Mouse (Mus musculus): ENCODE data around the gene Bdp1. TPM values are rescaled to one million over a fixed set of nuclear protein-coding genes. Genes with fewer than 3 reads are reported as not detected.
"Not testable (repeated sequence)": the region's sequence is repeated elsewhere in the genome, so short reads cannot be mapped to it uniquely, and the experiment has no call there.

The Bdp1 gene
- polyA plus RNA-seq, 1 experiment from 2014 or later: 41.2 TPM

- Histone ChIP-seq H3K4me2 (no peak overlapping the region), H3K9me3 (no peaks in the 10 kb centered on the region), H3K9ac (no peak overlapping the region), H3K4me3 (replicated peaks) (no peak overlapping the region), H3K4me1 (no peaks in the 10 kb centered on the region), H3K27ac (no peak overlapping the region), H3K27me3 (no peaks in the 10 kb centered on the region), H3K36me3 (replicated peaks) (peaks cover 62% of the 10 kb centered on the region)
- no peak for ATAC-seq (ENCODE audit: low FRiP score)
- 90% methylated on average over 6 of the region's 6 CpGs for WGBS
These were observed 36.0 kb downstream of the Bdp1 start for GRCm38 (mm10) chr13:100067821-100068220.

- ATAC-seq (ENCODE audit: low FRiP score): no peak
- no peaks in the 10 kb centered on the region for H3K27me3 ChIP-seq
- no peak overlapping the region for H3K4me3 ChIP-seq (replicated peaks)
- H3K9me3 ChIP-seq: no peaks in the 10 kb centered on the region
- no peak overlapping the region for H3K4me2 ChIP-seq
- H3K36me3 ChIP-seq (replicated peaks): peaks cover 65% of the 10 kb centered on the region
- H3K4me1 ChIP-seq: no peaks in the 10 kb centered on the region
- H3K9ac ChIP-seq: no peak overlapping the region
- no peak overlapping the region for H3K27ac ChIP-seq
- WGBS: 93% methylated on average over 3 of the region's 3 CpGs
These were observed 39.9 kb downstream of the Bdp1 start for GRCm38 (mm10) chr13:100063936-100064335.

GRCm38 (mm10) chr13:100057738-100058137, 46.1 kb downstream of the Bdp1 start:
- 93% methylated on average over 8 of the region's 8 CpGs for WGBS
- not testable (repeated sequence) for ATAC-seq (ENCODE audit: low FRiP score); H3K27me3 ChIP-seq; H3K27ac ChIP-seq; H3K4me1 ChIP-seq; H3K9me3 ChIP-seq; H3K4me2 ChIP-seq; H3K4me3 ChIP-seq (replicated peaks); H3K9ac ChIP-seq
- H3K36me3 ChIP-seq (replicated peaks): peaks cover 81% of the 10 kb centered on the region

GRCm38 (mm10) chr13:100026013-100026412, 77.9 kb downstream of the Bdp1 start:
- ATAC-seq (ENCODE audit: low FRiP score): no peak
- Histone ChIP-seq H3K27ac (no peak overlapping the region), H3K9me3 (no peaks in the 10 kb centered on the region), H3K27me3 (no peaks in the 10 kb centered on the region), H3K9ac (no peak overlapping the region), H3K4me3 (replicated peaks) (no peak overlapping the region), H3K4me1 (no peaks in the 10 kb centered on the region), H3K4me2 (no peak overlapping the region), H3K36me3 (replicated peaks) (peaks cover 56% of the 10 kb centered on the region)
- WGBS: 95% methylated on average over 6 of the region's 6 CpGs

GRCm38 (mm10) chr13:100016891-100017290, 87.0 kb downstream of the Bdp1 start:
- H3K27ac ChIP-seq: no peak overlapping the region
- no peaks in the 10 kb centered on the region for H3K9me3 ChIP-seq
- H3K4me2 ChIP-seq: no peak overlapping the region
- H3K9ac ChIP-seq: no peak overlapping the region
- WGBS: 87% methylated on average over 9 of the region's 9 CpGs
- peaks cover 8% of the 10 kb centered on the region; the same call in 1 of the 2 replicates for H3K36me3 ChIP-seq (replicated peaks)
- peaks cover 19% of the 10 kb centered on the region for H3K4me1 ChIP-seq
- no peak overlapping the region for H3K4me3 ChIP-seq (replicated peaks)
- ATAC-seq (ENCODE audit: low FRiP score): no peak
- no peaks in the 10 kb centered on the region for H3K27me3 ChIP-seq

GRCm38 (mm10) chr13:100015937-100016336, 87.9 kb downstream of the Bdp1 start:
- ATAC-seq (ENCODE audit: low FRiP score): peak; percentile 36
- Histone ChIP-seq H3K27me3 (no peaks in the 10 kb centered on the region), H3K27ac (peak overlapping the region; percentile 56; the same call in 1 of the 2 replicates), H3K4me1 (peaks cover 19% of the 10 kb centered on the region), H3K4me3 (replicated peaks) (peak overlapping the region; percentile 72), H3K9ac (peak overlapping the region; percentile 62), H3K4me2 (peak overlapping the region; percentile 88), H3K9me3 (no peaks in the 10 kb centered on the region), H3K36me3 (replicated peaks) (peaks cover 8% of the 10 kb centered on the region; the same call in 1 of the 2 replicates)
- 13% methylated on average over 8 of the region's 8 CpGs for WGBS

GRCm38 (mm10) chr13:100014906-100015895, 88.7 kb downstream of the Bdp1 start, which contains the start of gene Mccc2:
Gene Mccc2, minus strand, starts transcription at chr13:100015639.
- Histone ChIP-seq H3K36me3 (replicated peaks) (peaks cover 5% of the 10 kb centered on the region; the same call in 1 of the 2 replicates), H3K4me2 (peak within 1 kb of the TSS; percentile 88), H3K9ac (peak within 1 kb of the TSS; percentile 85), H3K27me3 (no peaks in the 10 kb centered on the region), H3K9me3 (no peaks in the 10 kb centered on the region), H3K4me3 (replicated peaks) (peak within 1 kb of the TSS; percentile 72), H3K27ac (peak within 1 kb of the TSS; percentile 56; the same call in 1 of the 2 replicates), H3K4me1 (peaks cover 19% of the 10 kb centered on the region)
- ATAC-seq (ENCODE audit: low FRiP score): peak; percentile 100
- 5% methylated on average over 47 of the region's 47 CpGs for WGBS

- H3K36me3 ChIP-seq (replicated peaks): no peaks in the 10 kb centered on the region
- H3K4me3 ChIP-seq (replicated peaks): no peak overlapping the region
- no peaks in the 10 kb centered on the region for H3K27me3 ChIP-seq
- ATAC-seq (ENCODE audit: low FRiP score): no peak
- no peak overlapping the region for H3K4me2 ChIP-seq
- 91% methylated on average over 12 of the region's 12 CpGs for WGBS
- H3K9ac ChIP-seq: no peak overlapping the region
- peaks cover 6% of the 10 kb centered on the region; the same call in 1 of the 2 replicates for H3K4me1 ChIP-seq
- no peak overlapping the region for H3K27ac ChIP-seq
- H3K9me3 ChIP-seq: no peaks in the 10 kb centered on the region
These were observed 97.9 kb downstream of the Bdp1 start for GRCm38 (mm10) chr13:100005911-100006496.

GRCm38 (mm10) chr13:100001790-100002196, 102.1 kb downstream of the Bdp1 start:
- no peaks in the 10 kb centered on the region for H3K9me3 ChIP-seq
- H3K9ac ChIP-seq: no peak overlapping the region
- ATAC-seq (ENCODE audit: low FRiP score): peak; percentile 58; the same call in 1 of the 2 replicates
- no peaks in the 10 kb centered on the region for H3K36me3 ChIP-seq (replicated peaks)
- H3K4me3 ChIP-seq (replicated peaks): no peak overlapping the region
- no peak overlapping the region for H3K27ac ChIP-seq
- H3K4me1 ChIP-seq: peaks cover 6% of the 10 kb centered on the region; the same call in 1 of the 2 replicates
- no peak overlapping the region for H3K4me2 ChIP-seq
- H3K27me3 ChIP-seq: no peaks in the 10 kb centered on the region
- 36% methylated on average over 5 of the region's 5 CpGs for WGBS

- ATAC-seq (ENCODE audit: low FRiP score): no peak
- 90% methylated on average over 3 of the region's 3 CpGs for WGBS
- H3K4me3 ChIP-seq (replicated peaks): no peak overlapping the region
These were observed 104.8 kb downstream of the Bdp1 start for GRCm38 (mm10) chr13:99999078-99999477.

GRCm38 (mm10) chr13:99998099-99998498, 105.8 kb downstream of the Bdp1 start:
- no peak overlapping the region for H3K9ac ChIP-seq
- ATAC-seq (ENCODE audit: low FRiP score): no peak
- H3K36me3 ChIP-seq (replicated peaks): no peaks in the 10 kb centered on the region
- H3K4me2 ChIP-seq: no peak overlapping the region
- peaks cover 6% of the 10 kb centered on the region; the same call in 1 of the 2 replicates for H3K4me1 ChIP-seq
- H3K27me3 ChIP-seq: no peaks in the 10 kb centered on the region
- H3K4me3 ChIP-seq (replicated peaks): no peak overlapping the region
- H3K9me3 ChIP-seq: no peaks in the 10 kb centered on the region
- H3K27ac ChIP-seq: no peak overlapping the region
- WGBS: 83% methylated on average over 3 of the region's 3 CpGs

More at GRCm38 (mm10) chr13:99999078-99999477, 104.8 kb downstream of the Bdp1 start:
- no peak overlapping the region for H3K4me2 ChIP-seq
- H3K36me3 ChIP-seq (replicated peaks): no peaks in the 10 kb centered on the region
- peaks cover 6% of the 10 kb centered on the region; the same call in 1 of the 2 replicates for H3K4me1 ChIP-seq
- H3K9ac ChIP-seq: no peak overlapping the region
- H3K9me3 ChIP-seq: no peaks in the 10 kb centered on the region
- H3K27ac ChIP-seq: no peak overlapping the region
- H3K27me3 ChIP-seq: no peaks in the 10 kb centered on the region

GRCm38 (mm10) chr13:99989592-99989991, 114.3 kb downstream of the Bdp1 start:
- no peak overlapping the region for H3K4me2 ChIP-seq
- no peak overlapping the region for H3K27ac ChIP-seq
- H3K36me3 ChIP-seq (replicated peaks): peaks cover 9% of the 10 kb centered on the region; the same call in 1 of the 2 replicates
- H3K4me1 ChIP-seq: no peaks in the 10 kb centered on the region
- no peaks in the 10 kb centered on the region for H3K9me3 ChIP-seq
- ATAC-seq (ENCODE audit: low FRiP score): no peak
- H3K4me3 ChIP-seq (replicated peaks): no peak overlapping the region
- H3K27me3 ChIP-seq: no peaks in the 10 kb centered on the region
- WGBS: 93% methylated on average over 4 of the region's 4 CpGs
- H3K9ac ChIP-seq: no peak overlapping the region

Data from forebrain, embryonic 12.5 days (tissue).